Mouse (Mus musculus) CD4-positive helper T cell, adult 2 months (primary cell): ENCODE results near the gene Pacsin3.
"Not testable (repeated sequence)": the region's sequence is repeated elsewhere in the genome, so short reads cannot be mapped to it uniquely, and the experiment has no call there.

ENCODE experiments used
- DNase-seq: peaks from one replicate; pipeline ENCODE4 v3.0.0-alpha.2; 2012; ENCODE audit warnings: low read depth, missing footprints, low spot score

Pacsin3 gene

GRCm38 (mm10) chr2:91255661-91256150, at the start of gene Pacsin3:
Gene Pacsin3, plus strand, starts transcription at chr2:91255954.
- DNase-seq: peak; percentile 15

GRCm38 (mm10) chr2:91206254-91206775, 49.4 kb upstream of the Pacsin3 start:
- no peak for DNase-seq

GRCm38 (mm10) chr2:91213311-91213710, 42.4 kb upstream of the Pacsin3 start:
- no peak for DNase-seq

GRCm38 (mm10) chr2:91217032-91217431, 38.7 kb upstream of the Pacsin3 start:
- peak; percentile 63 for DNase-seq

- DNase-seq: no peak
Observed at GRCm38 (mm10) chr2:91220501-91220900, 35.3 kb upstream of the Pacsin3 start.

- DNase-seq: no peak
Observed at GRCm38 (mm10) chr2:91223614-91224013, 32.1 kb upstream of the Pacsin3 start.

- no peak for DNase-seq
Observed at GRCm38 (mm10) chr2:91229735-91230134, 26.0 kb upstream of the Pacsin3 start.

GRCm38 (mm10) chr2:91236601-91237510, 18.9 kb upstream of the Pacsin3 start, which contains the start of gene Ddb2:
Gene Ddb2, minus strand, starts transcription at chr2:91236982.
- DNase-seq: peak; percentile 98

- not testable (repeated sequence) for DNase-seq
Observed at GRCm38 (mm10) chr2:91237511-91238080, 18.2 kb upstream of the Pacsin3 start.

GRCm38 (mm10) chr2:91242547-91242946, 13.2 kb upstream of the Pacsin3 start:
- DNase-seq: peak; percentile 36

- no peak for DNase-seq
Observed at GRCm38 (mm10) chr2:91243416-91243815, 12.3 kb upstream of the Pacsin3 start.

GRCm38 (mm10) chr2:91244557-91245228, 11.1 kb upstream of the Pacsin3 start:
- DNase-seq: no peak

- DNase-seq: no peak
Observed at GRCm38 (mm10) chr2:91248366-91248765, 7.4 kb upstream of the Pacsin3 start.

GRCm38 (mm10) chr2:91252001-91252400, 3.8 kb upstream of the Pacsin3 start:
- DNase-seq: no peak

GRCm38 (mm10) chr2:91252512-91252911, 3.2 kb upstream of the Pacsin3 start:
- no peak for DNase-seq

GRCm38 (mm10) chr2:91254725-91255380, 901 bp upstream of the Pacsin3 start:
- no peak for DNase-seq

- DNase-seq: peak; percentile 58
Observed at GRCm38 (mm10) chr2:91256256-91257125, 737 bp downstream of the Pacsin3 start.

GRCm38 (mm10) chr2:91257126-91257980, 1.6 kb downstream of the Pacsin3 start:
- peak; percentile 36 for DNase-seq

GRCm38 (mm10) chr2:91258054-91258453, 2.3 kb downstream of the Pacsin3 start:
- DNase-seq: no peak
